Mouse (Mus musculus): Measurements from ENCODE around the gene Slc16a12.

- TF ChIP-seq POLR2A (IDR thresholded peaks at IDR 0.05; ENCODE audit: insufficient read depth, low read depth, low read length), result no peak
- no peak for TF ChIP-seq CTCF (IDR thresholded peaks at IDR 0.05; ENCODE audit: insufficient read depth, low read depth, low read length)
Measured at GRCm38 (mm10) chr19:34733020-34733419, 14.1 kb downstream of the Slc16a12 start.

Measured in olfactory bulb, adult 2 months (tissue).